Mouse (Mus musculus) spleen, adult 2 months (tissue): ENCODE results near the gene Oaz3. TPM values are rescaled to one million over a fixed set of nuclear protein-coding genes. Genes with fewer than 3 reads are reported as not detected.

Experiments used
- DNase-seq, 2 experiments: peaks; one replicate each; pipeline versions ENCODE4 v3.0.0 to v3.0.0-alpha.2; 2012 to 2021; ENCODE audit warnings: low spot score in 2 of 2, low read depth in 1 of 2
- H3K27ac ChIP-seq: fragments of 200-500 bp; 2 replicates; pipeline ENCODE4 v1.5.1; 2012; ENCODE audit warnings: low read length, inconsistent platforms; ENCODE audit not compliant: insufficient read depth
- H3K27me3 ChIP-seq: fragments of 200-500 bp; 2 replicates; pipeline ENCODE4 v1.6.1; 2012; ENCODE audit warnings: mild to moderate bottlenecking, moderate library complexity, low read length, inconsistent platforms; ENCODE audit not compliant: control insufficient read depth, insufficient read depth
- H3K36me3 ChIP-seq: fragments of 200-500 bp; 2 replicates; pipeline ENCODE4 v1.6.1; 2012; ENCODE audit warnings: mild to moderate bottlenecking, low read length, inconsistent platforms; ENCODE audit not compliant: control insufficient read depth, insufficient read depth
- H3K4me1 ChIP-seq: fragments of 200-500 bp; 2 replicates; pipeline ENCODE4 v1.6.1; 2011; ENCODE audit warnings: inconsistent platforms; ENCODE audit not compliant: control insufficient read depth, insufficient read depth, insufficient read length
- H3K4me3 ChIP-seq: fragments of 200-500 bp; 2 replicates; pipeline ENCODE4 v1.5.1; 2011; ENCODE audit warnings: mild to moderate bottlenecking, inconsistent platforms; ENCODE audit not compliant: insufficient read depth, insufficient read length; ENCODE audit errors: extremely low read depth
- CTCF ChIP-seq: fragments of 200-500 bp; IDR thresholded peaks from 2 replicates; pipeline ENCODE4 v1.5.1; 2011; ENCODE audit warnings: mild to moderate bottlenecking, inconsistent platforms; ENCODE audit not compliant: insufficient read depth, insufficient read length, insufficient replicate concordance; ENCODE audit errors: extremely low read depth
- POLR2A ChIP-seq: fragments of 200-500 bp; IDR thresholded peaks from 2 replicates; pipeline ENCODE4 v1.6.1; 2011; ENCODE audit warnings: low read depth, low read length, inconsistent platforms
- WGBS: fragments of 180-500 bp; shearing (Covaris S2); methylation state at CpG from one replicate; pipeline ENCODE4 v1.1.7; 2018; 5-methylcytosine and 5-hydroxymethylcytosine counted together
- polyA plus RNA-seq: library from polyadenylated mRNA; depleted of rRNA; stranded (reverse); fragments of >200 nt; gene quantifications from 2 replicates; pipeline ENCODE4 v1.2.3, GENCODE M21; 2012

Oaz3 gene
- polyA plus RNA-seq, 1 experiment = not detected

DNA sequence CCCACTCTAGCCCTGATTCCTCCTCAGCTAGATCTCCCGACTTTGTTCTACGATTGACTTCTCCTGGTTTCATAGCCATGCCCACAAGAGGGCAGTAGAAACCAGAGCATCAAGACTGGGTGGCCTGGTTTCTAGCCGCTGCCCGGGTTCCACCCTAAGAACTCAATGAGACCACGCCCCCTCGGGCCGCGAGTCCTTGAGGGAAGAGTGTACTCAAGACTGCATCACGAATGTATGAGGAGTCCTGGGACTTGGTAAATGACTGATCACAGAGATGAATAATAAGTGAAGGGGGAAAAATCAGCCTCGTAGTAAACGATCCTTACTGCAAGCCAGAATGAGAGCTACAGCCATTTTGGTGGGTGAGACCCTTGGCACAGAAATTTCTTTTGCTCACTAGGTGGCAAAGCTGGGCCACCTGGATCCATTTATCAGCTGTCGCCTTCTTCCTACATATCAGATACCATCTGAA, 12.8 kb upstream of the Oaz3 start:
- Histone ChIP-seq H3K4me3 (no peak overlapping the region), H3K27ac (no peak overlapping the region), H3K4me1 (no peaks in the 10 kb centered on the region), H3K36me3 (no peaks in the 10 kb centered on the region), H3K27me3 (no peaks in the 10 kb centered on the region)
- TF ChIP-seq POLR2A = no peak
- peak; percentile 62; the same call in 1 of the 2 replicates for TF ChIP-seq CTCF
- DNase-seq = peak; percentile 58
- 4% methylated on average over 12 of the region's 12 CpGs for WGBS

DNA sequence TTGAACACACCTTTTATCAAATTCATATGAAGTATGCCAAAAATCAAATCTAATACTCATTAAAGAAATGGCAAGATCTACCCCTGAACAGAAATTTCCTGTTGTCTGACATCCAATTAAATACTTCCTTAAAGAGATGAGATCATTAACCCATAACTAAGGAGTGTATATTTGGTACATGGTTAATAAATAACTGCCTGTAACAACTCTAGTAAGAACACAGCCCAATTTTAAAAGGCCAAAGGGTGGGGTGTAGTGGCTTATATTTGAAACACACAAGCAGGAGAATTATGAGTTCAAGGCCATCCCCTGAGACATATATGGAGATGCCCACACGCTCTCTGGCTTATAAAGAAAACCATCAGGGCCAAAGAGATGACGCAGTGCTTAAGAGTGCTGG, 5.7 kb upstream of the Oaz3 start:
- Histone ChIP-seq H3K36me3 (peaks cover 28% of the 10 kb centered on the region), H3K4me1 (no peaks in the 10 kb centered on the region; the same call in 1 of the 2 replicates), H3K27ac (no peak overlapping the region), H3K4me3 (no peak overlapping the region), H3K27me3 (no peaks in the 10 kb centered on the region)
- TF ChIP-seq POLR2A (no peak), CTCF (no peak)
- DNase-seq = no peak
- 88% methylated on average over 2 of the region's 2 CpGs for WGBS

DNA sequence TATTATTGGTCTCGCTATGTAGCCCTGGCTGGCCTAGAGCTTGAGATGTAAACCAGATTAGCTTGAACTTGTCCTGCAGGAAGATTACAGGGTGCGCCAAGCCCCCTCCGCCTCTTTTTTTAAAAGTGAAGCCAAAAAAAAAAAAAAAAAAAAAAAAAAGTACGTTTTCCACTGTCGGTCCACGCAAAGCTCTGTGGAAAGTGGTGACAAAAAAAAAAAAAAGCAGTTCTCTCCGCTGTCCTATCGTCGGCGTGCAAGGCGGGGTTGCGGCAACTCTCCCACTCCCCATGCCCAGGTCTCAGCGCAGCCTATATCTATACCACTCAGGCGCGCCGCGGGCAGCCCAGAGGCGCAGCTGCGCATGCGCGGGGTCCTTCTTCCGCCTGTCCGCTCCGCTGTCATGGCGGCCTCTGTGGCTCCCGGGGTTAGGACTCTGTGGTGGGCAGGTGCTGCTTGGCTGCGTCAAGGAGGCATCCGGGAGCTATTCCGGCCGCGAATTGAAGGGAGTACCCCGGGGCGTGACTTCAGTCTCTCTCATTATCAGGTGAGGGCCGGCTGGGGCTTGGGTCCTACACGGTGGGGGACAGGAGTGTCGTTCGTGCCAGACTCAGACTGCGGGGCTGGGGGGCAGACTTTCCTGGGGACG, 641 bp downstream of the Oaz3 start, which contains the start of gene Mrpl9:
TSS of gene Mrpl9 (plus strand) at position 368 of the 646 bp plus-strand sequence.
- Histone ChIP-seq H3K4me1 (peaks cover 4% of the 10 kb centered on the region), H3K4me3 (peak within 1 kb of the TSS; percentile 97), H3K27me3 (no peaks in the 10 kb centered on the region), H3K27ac (peak within 1 kb of the TSS; percentile 78), H3K36me3 (peaks cover 23% of the 10 kb centered on the region)
- peak; percentile 82 to 94 for DNase-seq
- WGBS = under 1% methylated on average over 39 of the region's 39 CpGs
- peak; percentile 91 for TF ChIP-seq POLR2A
- TF ChIP-seq CTCF = no peak

DNA sequence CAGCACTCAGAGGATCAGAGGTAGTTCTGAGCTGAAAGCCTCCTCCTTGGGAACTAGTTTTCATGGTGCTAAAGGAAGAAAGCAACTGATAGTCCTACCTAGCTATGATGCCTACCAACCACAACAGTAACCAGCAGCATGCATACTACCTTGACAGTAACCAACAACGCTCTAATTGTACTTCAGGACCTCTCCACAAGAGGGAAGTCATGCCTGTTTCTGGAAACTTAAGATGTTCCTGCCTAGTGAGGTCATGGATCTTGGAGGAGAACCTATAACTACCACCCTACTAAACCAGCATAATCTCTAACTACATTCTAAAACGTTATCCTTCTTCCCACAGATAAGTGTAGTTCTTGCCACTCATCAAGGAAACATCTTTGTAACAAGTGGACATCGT, 2.5 kb downstream of the Oaz3 start:
- no peak overlapping the region for H3K4me3 ChIP-seq
- TF ChIP-seq POLR2A (no peak), CTCF (no peak)
- no peak overlapping the region for H3K27ac ChIP-seq
- H3K27me3 ChIP-seq = no peaks in the 10 kb centered on the region
- H3K36me3 ChIP-seq = peaks cover 6% of the 10 kb centered on the region
- WGBS = 41% methylated on average over 3 of the region's 3 CpGs
- peaks cover 4% of the 10 kb centered on the region for H3K4me1 ChIP-seq
- DNase-seq = no peak

DNA sequence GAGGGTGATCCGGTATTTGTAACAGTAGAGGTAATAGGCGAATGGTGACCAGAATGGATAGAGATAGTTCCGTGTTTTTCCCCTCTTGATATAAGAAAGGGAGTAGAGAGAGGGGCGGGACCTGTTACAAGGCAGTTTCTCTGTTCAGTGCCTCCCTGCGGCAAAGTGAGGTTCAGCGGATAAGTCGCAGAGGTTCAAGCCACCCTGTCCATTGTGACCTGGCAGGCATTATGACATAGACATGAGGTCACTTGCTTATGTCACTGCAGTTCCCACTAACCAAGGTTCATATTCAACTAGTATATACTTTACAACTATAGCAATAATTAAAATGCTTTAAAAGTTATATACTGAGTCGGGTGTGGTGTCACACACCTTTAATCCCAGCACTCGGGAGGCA, 7.3 kb downstream of the Oaz3 start:
- TF ChIP-seq CTCF = no peak
- TF ChIP-seq POLR2A = no peak
- Histone ChIP-seq H3K4me1 (no peaks in the 10 kb centered on the region), H3K36me3 (no peaks in the 10 kb centered on the region), H3K4me3 (no peak overlapping the region), H3K27me3 (no peaks in the 10 kb centered on the region), H3K27ac (no peak overlapping the region)
- 90% methylated on average over 9 of the region's 9 CpGs for WGBS
- no peak for DNase-seq

DNA sequence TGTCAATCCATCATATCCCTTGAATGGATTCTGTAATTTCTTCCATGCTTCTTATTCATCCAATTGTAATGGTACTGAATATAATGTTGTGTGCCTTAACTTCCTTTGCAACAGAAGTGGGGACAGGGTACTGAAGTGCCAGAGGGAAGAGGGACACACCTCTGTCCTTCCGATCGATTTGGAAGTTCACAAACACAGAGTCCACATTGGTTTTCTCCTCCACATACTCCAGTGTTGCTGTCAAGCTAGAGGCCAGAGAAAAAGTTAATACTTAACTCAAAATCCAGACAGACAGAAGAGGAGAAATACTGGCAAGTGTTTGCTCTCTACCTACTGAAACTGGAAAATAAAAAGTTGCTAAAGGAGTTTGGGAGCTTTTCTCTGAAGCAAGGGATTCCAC, 9.4 kb downstream of the Oaz3 start:
- Histone ChIP-seq H3K27me3 (no peaks in the 10 kb centered on the region), H3K4me1 (no peaks in the 10 kb centered on the region), H3K4me3 (no peak overlapping the region), H3K27ac (no peak overlapping the region), H3K36me3 (no peaks in the 10 kb centered on the region)
- no peak for TF ChIP-seq POLR2A
- no peak for TF ChIP-seq CTCF
- DNase-seq = no peak
- WGBS = 90% methylated on average over 2 of the region's 2 CpGs

DNA sequence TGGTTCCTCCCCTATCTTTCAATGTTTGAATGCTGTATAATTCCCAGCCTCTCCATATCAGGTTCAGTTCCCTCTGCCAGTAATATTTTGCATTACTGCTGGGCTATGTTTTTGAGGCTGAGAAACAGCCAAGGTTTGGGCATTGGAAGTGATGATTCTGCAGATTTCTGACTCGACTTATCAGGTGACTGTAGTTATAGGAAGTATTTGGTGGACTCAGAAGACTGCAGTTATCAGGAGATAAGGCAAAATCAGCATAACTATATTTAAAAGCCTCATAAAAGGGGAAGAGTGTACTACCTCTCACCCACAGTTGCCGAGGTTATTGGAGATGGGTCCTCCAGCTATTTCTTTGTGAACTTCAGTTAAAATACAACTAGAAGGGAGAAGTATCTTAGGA, 12.7 kb downstream of the Oaz3 start:
- no peak for DNase-seq
- H3K36me3 ChIP-seq = no peaks in the 10 kb centered on the region
- no peaks in the 10 kb centered on the region for H3K4me1 ChIP-seq
- WGBS = 28% methylated on average over 2 of the region's 2 CpGs
- no peaks in the 10 kb centered on the region for H3K27me3 ChIP-seq
- no peak for TF ChIP-seq POLR2A
- no peak for TF ChIP-seq CTCF
- H3K4me3 ChIP-seq = no peak overlapping the region
- H3K27ac ChIP-seq = no peak overlapping the region
